Mouse (Mus musculus): ENCODE results near the gene Abcc3.

DNA sequence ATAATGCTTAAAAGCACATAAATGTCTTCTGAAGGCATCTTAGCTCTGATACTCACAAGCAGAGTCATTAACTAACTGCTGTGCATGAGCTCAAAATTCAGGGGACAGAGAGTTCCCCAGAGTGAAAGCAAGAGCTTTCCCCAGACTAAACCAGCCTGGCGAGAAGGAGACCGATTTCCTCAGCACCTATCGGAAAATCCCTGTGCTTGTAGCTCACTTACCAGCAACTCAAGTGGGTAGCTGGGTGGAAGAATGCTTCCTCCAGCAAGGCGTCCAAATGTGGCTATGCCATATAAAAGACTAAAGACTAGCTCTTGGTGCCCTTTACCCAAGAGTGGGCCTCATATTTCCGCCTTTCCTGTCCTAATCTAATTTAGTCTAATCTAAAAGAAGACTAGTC, 9.9 kb upstream of the Abcc3 start:
- no peak for TF ChIP-seq POLR2A (IDR thresholded peaks at IDR 0.05; ENCODE audit: borderline replicate concordance, insufficient read depth, low read length)
- no peak for TF ChIP-seq CTCF (IDR thresholded peaks at IDR 0.05; ENCODE audit: borderline replicate concordance, insufficient read depth, low read depth, low read length)
